Mouse (Mus musculus): Measurements from ENCODE around the gene 1700001O22Rik.

DNA sequence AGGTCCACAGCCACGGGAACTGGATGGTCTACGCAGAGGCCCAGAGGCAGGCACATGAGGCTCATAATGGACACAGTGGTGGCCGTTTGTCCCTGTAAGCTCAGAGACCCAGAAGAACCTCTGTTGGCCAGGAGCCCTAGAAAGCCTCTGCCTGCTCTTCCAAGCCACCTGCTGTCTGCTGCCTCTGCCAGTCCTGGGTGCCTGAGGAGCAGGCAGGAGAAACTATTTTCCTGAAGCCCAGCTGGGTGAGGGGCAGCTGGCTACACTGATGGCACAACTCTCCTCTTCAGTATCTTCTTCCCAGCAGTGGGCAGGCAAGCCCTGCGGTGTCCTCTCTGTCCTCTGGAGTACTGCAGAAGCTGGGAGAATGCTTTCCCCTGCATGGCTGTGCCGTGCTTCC lies 37.0 kb downstream of the 1700001O22Rik start:
- TF ChIP-seq CTCF (IDR thresholded peaks at IDR 0.05; ENCODE audit: borderline replicate concordance, insufficient read depth, low read depth, low read length) (no peak), POLR2A (IDR thresholded peaks at IDR 0.05; ENCODE audit: borderline replicate concordance, insufficient read depth, low read length) (no peak)
